Mouse (Mus musculus) midbrain, embryonic 13.5 days (tissue): ENCODE data around the gene Itga5. TPM values are rescaled to one million over a fixed set of nuclear protein-coding genes. Genes with fewer than 3 reads are reported as not detected.

Experiments
- ATAC-seq: fragments of 200-750 bp; cut with Nextera tagmentation; 2 replicates; pipeline ENCODE4 v1.8.0; 2017; ENCODE audit warnings: mild to moderate bottlenecking, moderate TSS enrichment, moderate library complexity
- H3K27ac ChIP-seq: fragments of 300-500 bp; sonication (generic); 2 replicates; pipeline ENCODE4 v1.5.1; 2015; ENCODE audit warnings: inconsistent platforms, mild to moderate bottlenecking, moderate library complexity
- H3K27me3 ChIP-seq: fragments of 300-500 bp; sonication (generic); 2 replicates; pipeline ENCODE4 v1.6.1; 2015; ENCODE audit warnings: mild to moderate bottlenecking, inconsistent platforms
- H3K36me3 ChIP-seq: fragments of 300-500 bp; sonication (generic); 2 replicates; pipeline ENCODE4 v1.6.1; 2015; ENCODE audit warnings: mild to moderate bottlenecking, inconsistent platforms
- H3K4me1 ChIP-seq: fragments of 300-500 bp; sonication (generic); replicated peaks from 2 replicates; pipeline ENCODE4 v1.6.1; 2015; ENCODE audit warnings: inconsistent platforms
- H3K4me2 ChIP-seq: fragments of 300-500 bp; sonication (generic); replicated peaks from 2 replicates; pipeline ENCODE4 v1.6.1; 2015; ENCODE audit warnings: moderate library complexity, mild to moderate bottlenecking, inconsistent platforms
- H3K4me3 ChIP-seq: fragments of 300-500 bp; sonication (generic); replicated peaks from 2 replicates; pipeline ENCODE4 v1.5.1; 2015; ENCODE audit warnings: mild to moderate bottlenecking, inconsistent platforms
- H3K9ac ChIP-seq: fragments of 300-500 bp; sonication (generic); replicated peaks from 2 replicates; pipeline ENCODE4 v1.6.1; 2015; ENCODE audit warnings: mild to moderate bottlenecking, inconsistent platforms
- H3K9me3 ChIP-seq: fragments of 300-500 bp; sonication (generic); 2 replicates; pipeline ENCODE4 v1.6.1; 2016; ENCODE audit warnings: mild to moderate bottlenecking, inconsistent platforms
- WGBS: fragments of 180-500 bp; shearing (Covaris S2); methylation state at CpG from one replicate; pipeline ENCODE4 v1.1.7; 2015; 5-methylcytosine and 5-hydroxymethylcytosine counted together
- polyA plus RNA-seq: library from polyadenylated mRNA; unstranded; fragments of >200 nt; fragmentation: Nextera tagmentation; extraction: Ambion mirVana; gene quantifications from 2 replicates; pipeline ENCODE4 v1.2.1, GENCODE M21; 2015

The Itga5 gene
- polyA plus RNA-seq, 1 experiment from 2014 or later, result 7.8 TPM

DNA sequence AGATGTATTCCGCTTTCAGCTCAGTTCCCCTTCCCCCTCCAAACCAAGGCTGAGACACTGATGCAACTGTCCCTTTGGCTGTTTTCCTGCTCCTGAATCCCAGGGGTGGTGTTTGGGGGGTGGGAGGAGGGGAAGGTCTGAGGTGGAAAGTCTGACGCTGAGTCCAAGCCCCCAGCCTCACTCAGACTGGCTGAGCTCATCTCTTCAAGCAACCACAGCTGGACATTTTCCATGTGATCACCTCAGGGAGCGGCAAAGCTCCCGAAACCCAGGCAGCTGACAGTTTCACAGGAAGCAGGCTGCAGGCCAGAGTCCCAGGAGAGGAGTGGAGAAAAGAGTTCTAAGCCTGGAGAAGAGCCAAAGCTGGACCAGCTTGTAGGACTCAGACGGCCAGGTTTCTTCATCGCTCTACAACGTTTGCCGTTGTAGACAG, 10.3 kb upstream of the Itga5 start:
- WGBS, result 73% methylated on average over 8 of the region's 8 CpGs
- Histone ChIP-seq H3K36me3 (no peaks in the 10 kb centered on the region), H3K4me3 (no peak overlapping the region), H3K27me3 (no peaks in the 10 kb centered on the region), H3K27ac (no peak overlapping the region), H3K9ac (no peak overlapping the region), H3K9me3 (no peaks in the 10 kb centered on the region), H3K4me2 (no peak overlapping the region), H3K4me1 (0 out of 2 replicates have a peak, but pooled peaks cover 4% of the 10 kb centered on the region)
- no peak for ATAC-seq

DNA sequence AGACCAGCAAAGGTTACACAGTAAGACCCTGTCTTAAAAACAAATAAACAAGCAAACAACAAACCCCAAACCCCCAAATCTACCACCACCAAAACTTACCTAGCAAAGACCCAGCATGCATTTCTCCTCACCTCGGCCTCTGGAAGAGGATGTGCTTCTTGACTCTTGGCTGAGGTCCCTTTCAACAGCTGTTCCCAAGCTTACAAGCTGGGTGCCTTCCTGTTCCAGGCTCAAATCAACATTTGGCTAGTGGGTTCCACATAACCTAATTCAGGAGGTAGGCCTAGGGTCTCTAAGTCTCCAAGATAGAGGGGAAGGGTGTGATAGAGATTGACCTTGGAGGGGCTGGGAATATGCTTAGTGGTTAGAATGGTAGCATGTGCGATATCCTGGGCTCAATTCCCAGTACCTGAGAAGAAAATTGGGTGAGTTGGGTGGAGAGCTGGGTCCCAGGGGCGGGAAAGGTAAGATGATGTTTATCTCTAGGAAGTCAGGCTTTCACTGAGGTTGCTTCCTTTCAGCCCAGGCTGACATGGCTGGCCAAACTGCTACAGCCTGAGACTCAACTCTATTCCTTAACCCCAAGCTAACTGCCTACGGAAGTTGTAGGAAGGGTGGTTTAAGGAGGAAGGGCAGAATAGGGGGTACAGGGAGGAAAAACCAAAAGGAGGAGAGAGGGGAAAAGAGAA, 8.7 kb upstream of the Itga5 start:
- H3K36me3 ChIP-seq, result no peaks in the 10 kb centered on the region
- H3K9ac ChIP-seq, result no peak overlapping the region
- no peaks in the 10 kb centered on the region for H3K27me3 ChIP-seq
- no peak overlapping the region for H3K27ac ChIP-seq
- H3K4me1 ChIP-seq, result 0 out of 2 replicates have a peak, but pooled peaks cover 4% of the 10 kb centered on the region
- H3K4me2 ChIP-seq, result no peak overlapping the region
- WGBS, result 84% methylated on average over 4 of the region's 4 CpGs
- H3K4me3 ChIP-seq, result no peak overlapping the region
- no peak for ATAC-seq
- H3K9me3 ChIP-seq, result no peaks in the 10 kb centered on the region

DNA sequence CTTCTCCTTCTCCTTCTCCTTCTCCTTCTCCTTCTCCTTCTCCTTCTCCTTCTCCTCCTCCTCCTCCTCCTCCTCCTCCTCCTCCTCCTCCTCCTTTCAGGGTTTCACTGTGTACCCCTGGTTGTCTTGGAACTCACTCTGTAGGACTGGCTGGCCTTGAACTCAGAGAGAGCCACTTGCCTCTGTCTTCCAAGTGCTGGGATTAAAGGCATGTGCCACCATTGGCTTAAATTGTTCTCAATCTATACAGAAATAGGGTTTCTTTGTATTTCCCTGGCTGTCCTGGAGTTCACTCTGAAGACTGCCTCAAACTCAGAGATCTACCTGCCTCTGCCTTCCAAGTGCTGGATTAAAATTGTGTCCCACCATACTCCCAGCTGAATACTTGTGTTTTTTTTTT, 5.9 kb upstream of the Itga5 start:
- H3K27ac ChIP-seq, result no peak overlapping the region
- no peaks in the 10 kb centered on the region for H3K4me1 ChIP-seq
- no peak overlapping the region for H3K4me3 ChIP-seq

DNA sequence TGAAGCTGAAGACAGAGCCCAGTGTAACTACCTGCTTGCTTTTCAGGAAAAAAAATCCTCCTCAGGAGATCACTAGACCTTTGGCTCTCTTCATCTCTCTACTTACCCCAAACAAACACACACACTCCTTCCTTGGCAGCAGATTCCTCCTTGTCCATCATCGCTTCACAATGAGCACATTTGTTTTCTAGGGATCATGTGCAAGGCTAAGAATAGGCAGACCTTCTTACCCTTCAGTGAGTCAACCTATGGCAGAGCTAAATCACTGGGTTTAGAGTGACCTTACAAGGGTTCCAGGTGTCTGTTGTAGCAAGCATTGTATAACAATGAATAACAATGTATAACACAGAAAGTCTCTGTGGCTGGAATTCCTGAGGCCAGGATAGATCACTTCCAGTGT, 5.2 kb upstream of the Itga5 start:
- Histone ChIP-seq H3K9ac (no peak overlapping the region), H3K4me2 (no peak overlapping the region), H3K36me3 (no peaks in the 10 kb centered on the region), H3K4me1 (peaks cover 5% of the 10 kb centered on the region), H3K4me3 (no peak overlapping the region), H3K27me3 (peaks cover 9% of the 10 kb centered on the region), H3K9me3 (no peaks in the 10 kb centered on the region), H3K27ac (no peak overlapping the region)
- no peak for ATAC-seq
- 100% methylated on average over 1 of the region's 1 CpGs for WGBS

More for the DNA sequence above, 5.9 kb upstream of the Itga5 start:
- Histone ChIP-seq H3K27me3 (peaks cover 9% of the 10 kb centered on the region; the same call in 1 of the 2 replicates), H3K4me2 (no peak overlapping the region), H3K9me3 (no peaks in the 10 kb centered on the region), H3K9ac (no peak overlapping the region), H3K36me3 (no peaks in the 10 kb centered on the region)
- no peak for ATAC-seq

DNA sequence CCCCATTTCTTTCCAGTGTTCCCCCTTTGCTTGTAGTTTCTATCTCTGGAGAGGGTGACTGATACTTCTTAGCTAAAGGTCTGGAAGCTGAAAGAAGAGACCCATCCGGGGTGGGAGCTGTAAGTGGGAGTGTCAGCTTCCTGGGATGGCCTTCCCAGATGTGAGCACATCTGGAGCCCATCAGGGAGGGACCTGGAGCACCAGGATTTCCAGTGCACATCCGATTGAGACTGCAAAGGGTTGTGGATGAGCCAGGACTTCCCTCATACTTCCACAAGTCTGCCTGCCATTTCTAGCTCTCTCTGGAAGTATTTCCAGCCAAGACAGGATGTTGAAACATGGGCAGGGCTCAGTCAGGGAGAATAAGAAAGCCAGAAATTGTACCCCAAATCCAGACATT, 4.6 kb upstream of the Itga5 start:
- no peak for ATAC-seq
- 48% methylated on average over 2 of the region's 2 CpGs for WGBS

DNA sequence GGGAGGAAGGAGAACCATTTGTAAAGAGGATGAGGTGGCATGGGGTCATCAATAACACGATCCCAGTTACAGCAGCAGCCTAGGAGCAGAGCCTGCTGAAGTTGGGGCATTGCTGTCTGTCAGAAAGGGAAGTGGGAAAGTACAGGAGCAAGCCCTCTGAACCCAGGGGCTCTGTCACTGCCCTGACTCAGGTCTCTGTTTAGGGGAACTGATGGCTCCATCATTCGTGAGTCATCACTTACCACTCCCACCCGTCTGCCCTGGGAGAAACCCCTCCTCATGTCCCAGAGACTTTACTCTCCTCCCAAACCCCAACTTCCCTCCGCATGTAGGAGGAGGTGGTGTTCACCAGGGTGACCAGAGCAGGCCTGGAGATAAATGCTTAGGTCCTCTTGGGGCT, 3.9 kb upstream of the Itga5 start:
- H3K4me2 ChIP-seq, result no peak overlapping the region
- WGBS, result 68% methylated on average over 4 of the region's 4 CpGs
- no peaks in the 10 kb centered on the region for H3K36me3 ChIP-seq
- H3K27me3 ChIP-seq, result peaks cover 12% of the 10 kb centered on the region
- no peak for ATAC-seq
- no peak overlapping the region for H3K9ac ChIP-seq
- H3K27ac ChIP-seq, result no peak overlapping the region
- peaks cover 17% of the 10 kb centered on the region for H3K4me1 ChIP-seq
- H3K9me3 ChIP-seq, result no peaks in the 10 kb centered on the region
- no peak overlapping the region for H3K4me3 ChIP-seq

More for the DNA sequence above, 4.6 kb upstream of the Itga5 start:
- H3K9ac ChIP-seq, result no peak overlapping the region
- peaks cover 10% of the 10 kb centered on the region for H3K27me3 ChIP-seq
- H3K4me2 ChIP-seq, result no peak overlapping the region
- no peaks in the 10 kb centered on the region for H3K9me3 ChIP-seq
- peaks cover 10% of the 10 kb centered on the region for H3K4me1 ChIP-seq
- H3K27ac ChIP-seq, result no peak overlapping the region
- no peaks in the 10 kb centered on the region for H3K36me3 ChIP-seq
- H3K4me3 ChIP-seq, result no peak overlapping the region

DNA sequence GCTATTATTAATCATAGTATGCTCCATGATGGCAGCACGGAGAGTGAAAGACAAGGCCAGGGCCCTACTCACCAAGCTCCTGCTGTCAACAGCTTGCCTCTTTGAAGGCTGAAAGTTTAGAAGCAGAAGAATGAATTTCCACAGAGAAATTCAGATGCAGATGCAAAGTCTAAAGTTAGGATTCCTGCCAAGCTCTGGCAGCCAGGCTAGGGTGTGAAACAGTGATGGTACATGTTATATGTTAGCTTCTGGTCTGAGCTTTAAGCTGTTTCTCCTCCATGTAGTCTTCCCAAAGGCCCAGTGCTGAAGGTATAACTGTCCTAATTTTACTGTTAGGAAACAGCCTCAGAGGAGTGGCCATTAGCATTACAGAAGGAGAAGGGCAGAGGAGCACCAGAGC, 2.6 kb upstream of the Itga5 start:
- Histone ChIP-seq H3K4me1 (peaks cover 23% of the 10 kb centered on the region), H3K27me3 (peaks cover 12% of the 10 kb centered on the region), H3K27ac (no peak overlapping the region), H3K9me3 (no peaks in the 10 kb centered on the region), H3K36me3 (no peaks in the 10 kb centered on the region), H3K4me3 (no peak overlapping the region), H3K4me2 (no peak overlapping the region), H3K9ac (no peak overlapping the region)
- no peak for ATAC-seq
- 83% methylated on average over 1 of the region's 1 CpGs for WGBS

DNA sequence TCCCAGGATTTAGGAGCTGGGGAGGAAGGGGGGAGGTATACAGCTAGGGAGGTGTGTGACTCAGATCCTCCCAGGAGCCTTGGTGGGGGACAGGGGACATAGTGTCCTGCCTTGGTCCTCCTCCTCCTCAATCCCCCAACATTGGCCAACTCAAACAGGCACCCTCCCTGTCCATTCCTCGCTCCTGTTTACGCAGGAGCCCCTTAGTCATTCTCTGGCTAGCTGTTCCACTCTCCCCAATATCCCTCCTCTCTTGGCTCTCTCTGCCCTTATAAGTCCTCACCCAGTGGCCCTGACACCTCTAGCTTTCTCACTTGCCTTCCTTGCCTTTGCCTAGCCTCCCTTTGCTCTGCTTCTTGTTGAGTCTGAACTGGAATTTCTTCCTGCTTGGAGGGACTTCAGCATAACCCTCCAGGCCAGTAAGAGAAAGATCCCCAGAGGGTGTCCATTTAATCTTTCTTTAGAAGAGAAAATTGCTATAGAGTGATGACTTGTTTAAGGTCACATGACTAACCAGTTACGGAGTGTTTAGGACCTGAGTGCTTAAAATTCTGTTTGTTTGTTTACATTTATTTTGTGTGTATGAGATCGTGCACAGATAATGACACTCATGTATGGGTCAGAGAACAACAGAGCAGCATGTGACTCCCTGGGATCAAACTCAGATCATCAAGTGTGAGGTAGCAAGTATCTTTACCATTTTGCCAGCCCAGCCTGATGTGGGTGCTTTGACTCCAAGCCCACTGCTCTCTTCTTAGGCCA, 1.8 kb upstream of the Itga5 start:
- Histone ChIP-seq H3K4me3 (no peak overlapping the region), H3K36me3 (no peaks in the 10 kb centered on the region), H3K9me3 (no peaks in the 10 kb centered on the region), H3K27me3 (peaks cover 12% of the 10 kb centered on the region), H3K27ac (no peak overlapping the region), H3K9ac (no peak overlapping the region), H3K4me1 (peaks cover 23% of the 10 kb centered on the region), H3K4me2 (no peak overlapping the region)
- no peak for ATAC-seq
- 82% methylated on average over 4 of the region's 4 CpGs for WGBS

DNA sequence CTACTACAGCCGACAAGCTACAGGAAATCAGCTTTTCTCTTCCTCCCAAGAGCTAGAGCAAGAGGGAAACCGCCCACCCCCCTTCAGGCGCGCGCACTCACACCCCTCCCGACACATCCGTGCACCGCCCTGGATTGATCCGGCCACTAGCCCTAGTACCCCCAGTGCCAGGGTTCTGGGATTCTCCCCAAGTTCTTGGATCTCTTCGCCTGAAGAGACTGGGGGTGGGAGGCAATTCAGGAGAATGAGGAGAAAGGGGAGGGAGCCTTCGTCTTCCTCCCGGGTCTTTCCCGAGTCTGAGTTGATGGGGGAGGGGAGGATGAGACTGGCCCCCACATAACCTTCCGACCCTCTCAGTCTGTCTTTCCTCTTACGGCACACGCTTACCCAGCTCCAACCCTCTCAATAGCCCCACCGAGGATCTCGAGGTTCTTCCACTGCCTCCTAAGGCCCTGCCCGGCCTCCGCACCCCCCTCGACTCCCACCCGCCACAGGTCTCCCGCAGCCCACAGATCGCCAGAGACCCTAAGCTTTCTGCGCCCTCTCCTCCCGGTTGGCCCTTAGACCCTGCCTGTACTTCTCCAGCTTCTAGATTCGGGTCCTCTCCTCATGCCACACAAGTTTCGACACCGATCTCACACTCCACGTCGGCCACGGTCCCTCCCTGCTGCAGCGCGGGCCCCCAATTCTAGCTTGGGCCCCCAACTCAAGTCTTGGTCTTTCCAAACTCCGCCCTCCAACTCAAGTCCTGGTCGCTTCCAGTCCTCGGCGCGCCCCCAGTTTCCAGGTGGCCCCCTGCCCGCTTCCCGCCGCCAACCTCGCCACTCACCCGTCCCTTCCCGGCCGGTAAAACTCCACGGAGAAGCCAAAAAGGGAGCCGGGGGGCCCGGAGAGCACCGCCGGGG, 840 bp downstream of the Itga5 start:
- Histone ChIP-seq H3K9ac (peak overlapping the region; percentile 73), H3K27me3 (peaks cover 12% of the 10 kb centered on the region), H3K27ac (0 out of 2 replicates have a peak overlapping the region, but pooled peaks have one; percentile 11), H3K4me1 (peaks cover 23% of the 10 kb centered on the region), H3K36me3 (no peaks in the 10 kb centered on the region), H3K4me3 (peak overlapping the region; percentile 61), H3K9me3 (no peaks in the 10 kb centered on the region), H3K4me2 (peak overlapping the region; percentile 88)
- under 1% methylated on average over 51 of the region's 51 CpGs for WGBS
- ATAC-seq, result peak; percentile 71

DNA sequence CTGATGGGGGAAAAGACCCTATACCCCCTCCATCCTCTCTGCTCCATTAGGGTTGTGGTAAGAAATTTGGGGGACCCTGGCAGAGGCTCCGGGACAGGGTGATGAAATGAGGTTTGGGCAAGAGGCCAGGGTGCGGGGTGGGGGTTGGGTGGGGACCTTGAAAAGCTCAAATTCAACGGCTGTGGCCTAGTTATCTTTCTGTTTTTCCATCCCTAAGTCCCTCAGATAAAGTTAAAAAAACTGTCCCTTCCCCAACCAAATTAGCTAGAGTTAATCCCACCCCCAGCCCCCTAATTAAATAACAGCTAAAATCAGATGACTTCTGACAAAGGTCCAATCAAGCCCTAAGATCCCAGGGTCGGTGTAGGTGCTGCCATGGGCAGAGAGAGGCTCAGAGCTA, 1.8 kb downstream of the Itga5 start:
- Histone ChIP-seq H3K4me2 (peak overlapping the region; percentile 88), H3K4me1 (peaks cover 23% of the 10 kb centered on the region), H3K9me3 (no peaks in the 10 kb centered on the region), H3K4me3 (peak overlapping the region; percentile 61), H3K27ac (no peak overlapping the region), H3K27me3 (peaks cover 12% of the 10 kb centered on the region), H3K36me3 (no peaks in the 10 kb centered on the region), H3K9ac (no peak overlapping the region)
- 52% methylated on average over 4 of the region's 4 CpGs for WGBS
- ATAC-seq, result no peak

DNA sequence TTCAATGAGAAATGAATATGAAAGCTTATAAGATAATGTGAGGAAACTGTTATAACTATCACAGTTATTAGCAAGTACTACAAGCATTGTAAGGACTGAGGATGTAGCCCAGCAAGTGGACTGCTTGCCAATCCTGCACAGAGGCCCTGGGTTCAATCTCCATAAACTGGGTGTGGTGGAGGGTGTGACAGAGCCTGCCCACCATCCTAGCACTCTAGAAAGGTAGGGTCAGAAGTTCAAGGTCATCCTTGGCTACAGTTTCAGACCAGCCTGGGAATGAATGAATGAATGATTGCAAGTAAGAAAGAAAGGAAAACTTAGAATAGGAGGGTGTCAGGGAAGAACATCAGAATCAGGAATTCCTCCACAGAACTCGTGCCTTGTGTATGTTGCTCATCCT, 2.8 kb downstream of the Itga5 start:
- H3K27ac ChIP-seq, result no peak overlapping the region
- H3K4me3 ChIP-seq, result no peak overlapping the region
- peaks cover 12% of the 10 kb centered on the region for H3K27me3 ChIP-seq
- no peak for ATAC-seq
- H3K9ac ChIP-seq, result no peak overlapping the region
- H3K4me2 ChIP-seq, result no peak overlapping the region
- no peaks in the 10 kb centered on the region for H3K36me3 ChIP-seq
- peaks cover 23% of the 10 kb centered on the region for H3K4me1 ChIP-seq
- 63% methylated on average over 1 of the region's 1 CpGs for WGBS
- H3K9me3 ChIP-seq, result no peaks in the 10 kb centered on the region

DNA sequence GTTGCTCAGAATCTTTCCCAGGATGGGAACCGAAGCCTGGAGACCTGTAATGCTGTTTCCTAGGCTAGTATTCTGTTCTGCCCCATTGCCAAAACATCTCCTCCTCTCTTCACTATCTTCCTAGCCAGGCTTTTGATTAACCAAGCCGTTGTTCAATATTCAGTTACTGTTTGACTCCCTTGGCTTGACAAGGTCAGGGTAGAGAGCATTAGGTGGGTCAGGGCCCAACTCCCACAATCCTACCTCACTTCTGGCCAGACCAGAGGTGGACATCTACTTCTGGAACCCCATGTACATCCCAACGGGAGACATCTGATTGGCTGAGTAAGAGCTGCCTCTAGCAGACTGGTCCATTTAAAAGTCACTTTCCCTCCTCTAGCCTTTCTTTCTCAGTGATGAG, 3.6 kb downstream of the Itga5 start:
- no peak overlapping the region for H3K4me3 ChIP-seq
- no peak overlapping the region for H3K4me2 ChIP-seq
- no peak overlapping the region for H3K27ac ChIP-seq
- peaks cover 23% of the 10 kb centered on the region for H3K4me1 ChIP-seq
- H3K36me3 ChIP-seq, result no peaks in the 10 kb centered on the region
- H3K9ac ChIP-seq, result no peak overlapping the region
- no peak for ATAC-seq
- no peaks in the 10 kb centered on the region for H3K9me3 ChIP-seq
- H3K27me3 ChIP-seq, result peaks cover 7% of the 10 kb centered on the region
- WGBS, result 91% methylated on average over 3 of the region's 3 CpGs
